Mouse (Mus musculus): Measurements from ENCODE around the gene Hcn1. TPM values are rescaled to one million over a fixed set of nuclear protein-coding genes. Genes with fewer than 3 reads are reported as not detected.
"Not testable (repeated sequence)": the region's sequence is repeated elsewhere in the genome, so short reads cannot be mapped to it uniquely, and the experiment has no call there.

Gene Hcn1
- polyA plus RNA-seq, 1 experiment from 2014 or later = 0.03 TPM

GRCm38 (mm10) chr13:118022891-118023290 lies 420.8 kb downstream of the Hcn1 start:
- H3K4me2 ChIP-seq (ENCODE audit: low read depth, low read length); H3K9me3 ChIP-seq (replicated peaks; ENCODE audit: control insufficient read depth, low read length); H3K27me3 ChIP-seq (ENCODE audit: control insufficient read depth, insufficient read depth, low read length); H3K36me3 ChIP-seq (ENCODE audit: control insufficient read depth, insufficient read depth, low read length); H3K27ac ChIP-seq (ENCODE audit: low read length); H3K4me1 ChIP-seq (ENCODE audit: control insufficient read depth, insufficient read depth, low read length); H3K4me3 ChIP-seq (replicated peaks; ENCODE audit: low read length); H3K9ac ChIP-seq (ENCODE audit: low read length); ATAC-seq (ENCODE audit: insufficient read depth, low FRiP score): not testable (repeated sequence)

GRCm38 (mm10) chr13:118023381-118023780 lies 421.3 kb downstream of the Hcn1 start:
- no peak for ATAC-seq (ENCODE audit: insufficient read depth, low FRiP score)
- 69% methylated on average over 5 of the region's 5 CpGs for WGBS
- Histone ChIP-seq H3K9ac (ENCODE audit: low read length) (no peak overlapping the region), H3K4me2 (ENCODE audit: low read depth, low read length) (no peak overlapping the region), H3K9me3 (replicated peaks; ENCODE audit: control insufficient read depth, low read length) (no peaks in the 10 kb centered on the region), H3K36me3 (ENCODE audit: control insufficient read depth, insufficient read depth, low read length) (no peaks in the 10 kb centered on the region), H3K4me1 (ENCODE audit: control insufficient read depth, insufficient read depth, low read length) (no peaks in the 10 kb centered on the region), H3K4me3 (replicated peaks; ENCODE audit: low read length) (no peak overlapping the region), H3K27me3 (ENCODE audit: control insufficient read depth, insufficient read depth, low read length) (no peaks in the 10 kb centered on the region), H3K27ac (ENCODE audit: low read length) (no peak overlapping the region)

- Histone ChIP-seq H3K9me3 (replicated peaks; ENCODE audit: control insufficient read depth, low read length) (no peaks in the 10 kb centered on the region), H3K9ac (ENCODE audit: low read length) (no peak overlapping the region), H3K4me1 (ENCODE audit: control insufficient read depth, insufficient read depth, low read length) (no peaks in the 10 kb centered on the region), H3K36me3 (ENCODE audit: control insufficient read depth, insufficient read depth, low read length) (no peaks in the 10 kb centered on the region), H3K27ac (ENCODE audit: low read length) (no peak overlapping the region), H3K27me3 (ENCODE audit: control insufficient read depth, insufficient read depth, low read length) (no peaks in the 10 kb centered on the region), H3K4me3 (replicated peaks; ENCODE audit: low read length) (no peak overlapping the region), H3K4me2 (ENCODE audit: low read depth, low read length) (no peak overlapping the region)
- WGBS = 63% methylated on average over 2 of the region's 2 CpGs
- ATAC-seq (ENCODE audit: insufficient read depth, low FRiP score) = no peak
Observed at GRCm38 (mm10) chr13:118026510-118026909, 424.4 kb downstream of the Hcn1 start.

GRCm38 (mm10) chr13:118027868-118028267 lies 425.7 kb downstream of the Hcn1 start:
- Histone ChIP-seq H3K9me3 (replicated peaks; ENCODE audit: control insufficient read depth, low read length) (no peaks in the 10 kb centered on the region), H3K27me3 (ENCODE audit: control insufficient read depth, insufficient read depth, low read length) (no peaks in the 10 kb centered on the region), H3K36me3 (ENCODE audit: control insufficient read depth, insufficient read depth, low read length) (no peaks in the 10 kb centered on the region), H3K4me2 (ENCODE audit: low read depth, low read length) (no peak overlapping the region), H3K4me1 (ENCODE audit: control insufficient read depth, insufficient read depth, low read length) (no peaks in the 10 kb centered on the region), H3K9ac (ENCODE audit: low read length) (no peak overlapping the region), H3K27ac (ENCODE audit: low read length) (no peak overlapping the region), H3K4me3 (replicated peaks; ENCODE audit: low read length) (no peak overlapping the region)
- 44% methylated on average over 3 of the region's 3 CpGs for WGBS
- no peak for ATAC-seq (ENCODE audit: insufficient read depth, low FRiP score)

- Histone ChIP-seq H3K27ac (ENCODE audit: low read length) (no peak overlapping the region), H3K4me3 (replicated peaks; ENCODE audit: low read length) (no peak overlapping the region), H3K36me3 (ENCODE audit: control insufficient read depth, insufficient read depth, low read length) (no peaks in the 10 kb centered on the region), H3K9me3 (replicated peaks; ENCODE audit: control insufficient read depth, low read length) (no peaks in the 10 kb centered on the region), H3K9ac (ENCODE audit: low read length) (no peak overlapping the region), H3K4me2 (ENCODE audit: low read depth, low read length) (no peak overlapping the region), H3K27me3 (ENCODE audit: control insufficient read depth, insufficient read depth, low read length) (no peaks in the 10 kb centered on the region), H3K4me1 (ENCODE audit: control insufficient read depth, insufficient read depth, low read length) (no peaks in the 10 kb centered on the region)
- ATAC-seq (ENCODE audit: insufficient read depth, low FRiP score) = no peak
- WGBS = 77% methylated on average over 4 of the region's 4 CpGs
Observed at GRCm38 (mm10) chr13:118028662-118029061, 426.5 kb downstream of the Hcn1 start.

GRCm38 (mm10) chr13:118029579-118029978 lies 427.5 kb downstream of the Hcn1 start:
- Histone ChIP-seq H3K27me3 (ENCODE audit: control insufficient read depth, insufficient read depth, low read length) (no peaks in the 10 kb centered on the region), H3K27ac (ENCODE audit: low read length) (no peak overlapping the region), H3K9me3 (replicated peaks; ENCODE audit: control insufficient read depth, low read length) (no peaks in the 10 kb centered on the region), H3K4me3 (replicated peaks; ENCODE audit: low read length) (no peak overlapping the region), H3K4me2 (ENCODE audit: low read depth, low read length) (no peak overlapping the region), H3K9ac (ENCODE audit: low read length) (no peak overlapping the region), H3K36me3 (ENCODE audit: control insufficient read depth, insufficient read depth, low read length) (no peaks in the 10 kb centered on the region), H3K4me1 (ENCODE audit: control insufficient read depth, insufficient read depth, low read length) (no peaks in the 10 kb centered on the region)
- 53% methylated on average over 3 of the region's 3 CpGs for WGBS
- ATAC-seq (ENCODE audit: insufficient read depth, low FRiP score) = no peak

DNA sequence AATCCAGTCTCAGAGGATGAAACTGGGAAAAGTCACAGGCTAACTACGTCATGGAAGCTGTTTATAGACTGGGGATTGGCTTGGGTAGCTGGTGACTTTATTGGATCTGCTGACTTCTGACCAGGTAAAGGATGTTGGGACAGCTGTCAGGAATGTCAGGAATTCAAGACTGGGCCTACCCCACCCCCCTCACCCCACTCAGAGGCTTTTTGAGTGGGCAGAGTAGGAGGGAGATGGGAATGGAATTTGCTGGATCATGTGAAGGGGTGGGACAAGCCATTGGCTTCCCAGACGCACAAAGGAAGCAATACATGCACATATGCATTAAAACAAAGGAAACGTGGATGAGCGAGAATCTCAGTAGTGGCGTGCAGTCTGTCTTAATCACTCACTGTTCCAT lies 433.5 kb downstream of the Hcn1 start:
- H3K4me1 ChIP-seq (ENCODE audit: control insufficient read depth, insufficient read depth, low read length) = no peaks in the 10 kb centered on the region
- no peaks in the 10 kb centered on the region for H3K9me3 ChIP-seq (replicated peaks; ENCODE audit: control insufficient read depth, low read length)
- H3K4me3 ChIP-seq (replicated peaks; ENCODE audit: low read length) = no peak overlapping the region
- WGBS = 82% methylated on average over 5 of the region's 5 CpGs
- ATAC-seq (ENCODE audit: insufficient read depth, low FRiP score) = no peak
- H3K36me3 ChIP-seq (ENCODE audit: control insufficient read depth, insufficient read depth, low read length) = no peaks in the 10 kb centered on the region
- no peak overlapping the region for H3K9ac ChIP-seq (ENCODE audit: low read length)
- H3K27me3 ChIP-seq (ENCODE audit: control insufficient read depth, insufficient read depth, low read length) = no peaks in the 10 kb centered on the region
- no peak overlapping the region for H3K27ac ChIP-seq (ENCODE audit: low read length)
- no peak overlapping the region for H3K4me2 ChIP-seq (ENCODE audit: low read depth, low read length)

Measured in stomach, embryonic 16.5 days (tissue).